Mouse (Mus musculus) thymus, postnatal 14 days (tissue): ENCODE data around the gene Ncbp3.

Experiments used
- DNase-seq: peaks from one replicate; pipeline ENCODE4 v3.0.0; 2021

The Ncbp3 gene

DNA sequence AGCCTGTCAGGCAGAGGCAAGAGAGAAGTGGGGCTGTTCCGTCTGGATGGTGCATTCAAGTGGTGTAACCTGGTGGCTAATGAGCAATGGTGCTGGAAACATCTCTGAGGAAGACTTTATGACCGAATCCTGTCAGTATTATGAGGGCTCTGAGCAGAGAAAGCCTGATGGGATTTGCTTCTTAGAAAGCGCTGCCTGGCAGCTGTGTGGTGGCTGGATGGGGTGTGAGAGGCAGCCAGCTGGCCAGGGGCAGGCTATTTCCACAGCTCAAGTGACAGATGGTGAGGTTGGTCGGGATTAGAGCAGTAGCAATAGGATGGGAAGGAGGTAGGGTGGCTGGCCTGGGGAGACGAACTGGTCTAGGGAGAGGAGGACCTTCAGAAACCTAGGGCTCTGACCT, 16.0 kb upstream of the Ncbp3 start:
- no peak for DNase-seq

GRCm38 (mm10) chr11:73036077-73036476, 11.5 kb upstream of the Ncbp3 start:
- DNase-seq, result no peak

GRCm38 (mm10) chr11:73036889-73037288, 10.7 kb upstream of the Ncbp3 start:
- peak; percentile 37 for DNase-seq

GRCm38 (mm10) chr11:73037691-73038090, 9.9 kb upstream of the Ncbp3 start:
- DNase-seq, result no peak

DNA sequence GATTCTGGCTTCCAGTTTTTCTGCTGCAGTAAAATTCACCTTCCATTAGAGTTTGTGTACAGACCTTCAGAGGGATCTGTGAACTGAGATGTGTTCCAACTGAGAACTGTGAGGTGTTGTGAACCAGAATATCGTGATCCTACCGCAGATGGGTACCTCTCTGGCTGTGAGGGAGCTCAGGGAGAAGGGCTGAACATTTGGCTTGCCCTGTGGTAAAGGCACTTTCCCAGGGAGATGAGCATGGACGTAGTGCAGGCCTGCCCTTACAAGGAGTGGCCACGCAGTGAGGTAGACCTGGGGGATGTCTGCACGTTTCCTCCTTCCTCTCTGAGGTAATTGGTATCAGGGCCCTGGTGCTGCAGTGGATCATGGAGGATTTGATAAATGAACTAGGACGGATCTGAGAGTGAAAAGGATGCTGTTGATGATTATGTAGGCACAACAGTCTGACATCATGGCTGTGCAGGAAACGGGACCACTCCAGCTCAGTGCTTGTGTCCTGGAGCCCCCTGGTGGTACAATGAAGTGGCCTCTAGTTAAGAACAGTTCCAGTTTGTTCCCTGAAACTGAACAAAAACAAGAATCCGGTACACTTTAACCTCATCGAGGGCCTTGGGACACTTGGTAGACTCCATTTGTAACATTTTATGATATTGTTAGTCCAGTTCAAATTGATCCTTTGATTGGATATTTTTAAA, 8.3 kb upstream of the Ncbp3 start:
- DNase-seq, result peak; percentile 86

DNA sequence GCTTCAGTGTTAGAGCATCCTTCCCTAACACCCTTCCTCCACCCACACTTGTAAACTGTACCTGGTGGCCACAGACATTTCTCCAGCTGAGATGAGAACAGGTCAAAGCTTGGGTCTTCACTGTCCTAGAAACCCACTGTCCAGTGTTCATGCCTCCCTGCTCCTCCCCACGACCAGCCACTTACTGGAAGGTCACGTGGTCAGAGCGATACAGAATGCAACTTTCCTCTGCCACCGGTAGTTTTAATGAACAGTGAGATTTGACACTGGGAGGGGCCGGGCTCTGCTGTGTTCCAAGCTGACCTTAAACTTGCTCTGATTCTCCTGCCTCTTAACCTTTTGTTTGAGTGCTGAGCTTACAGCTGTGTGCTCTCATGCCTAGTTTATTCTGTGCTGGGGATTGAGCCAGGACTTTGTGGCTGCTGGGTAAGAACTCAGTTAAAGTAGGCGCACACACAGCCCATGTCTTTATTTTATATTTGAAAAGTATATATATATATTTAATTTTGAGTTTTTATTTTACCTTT, 3.3 kb upstream of the Ncbp3 start:
- DNase-seq, result no peak

GRCm38 (mm10) chr11:73044789-73045188, 2.8 kb upstream of the Ncbp3 start:
- DNase-seq, result no peak

DNA sequence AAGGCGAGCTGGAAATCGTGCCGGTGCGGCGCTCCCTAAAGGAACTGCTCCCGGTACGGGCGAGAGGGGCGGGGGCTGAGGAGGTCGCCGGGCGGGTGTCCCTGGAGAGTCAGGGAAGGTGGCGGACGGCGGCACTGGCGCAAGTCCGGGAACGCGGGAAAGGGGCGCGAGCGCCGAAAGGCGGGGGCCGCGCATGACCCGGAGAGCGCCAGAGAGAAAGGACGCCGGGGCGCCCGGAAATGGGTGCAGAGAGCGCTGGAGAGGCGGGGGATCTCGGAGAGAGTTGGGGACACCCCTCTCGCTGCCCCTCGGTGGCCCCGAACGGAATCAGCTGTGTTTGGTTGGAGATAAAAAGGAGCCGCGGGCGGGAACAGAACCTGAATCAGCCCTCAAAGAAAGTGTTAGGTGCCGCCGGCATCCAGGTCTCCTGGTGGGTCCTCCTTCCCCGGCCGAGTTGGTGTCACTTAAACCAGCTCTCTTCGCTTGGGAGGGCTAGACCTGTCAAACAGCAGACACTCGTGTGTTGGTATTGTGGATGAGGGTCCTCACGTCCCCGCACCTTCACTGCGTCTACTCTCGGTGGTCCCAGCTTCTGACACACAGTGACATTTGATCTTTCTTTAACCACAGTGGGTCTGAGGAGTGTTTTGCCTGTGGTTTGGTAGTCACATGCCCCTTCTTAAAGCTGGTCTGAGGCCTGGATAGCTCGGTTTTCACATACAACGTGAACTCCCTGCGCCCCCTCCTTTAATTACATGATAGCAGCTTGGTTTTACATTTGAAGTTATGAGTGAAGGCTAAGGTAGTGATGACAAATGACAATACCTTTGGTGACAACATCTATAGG, 670 bp downstream of the Ncbp3 start:
- DNase-seq, result peak; percentile 83

GRCm38 (mm10) chr11:73049335-73049734, 1.8 kb downstream of the Ncbp3 start:
- peak; percentile 66 for DNase-seq

DNA sequence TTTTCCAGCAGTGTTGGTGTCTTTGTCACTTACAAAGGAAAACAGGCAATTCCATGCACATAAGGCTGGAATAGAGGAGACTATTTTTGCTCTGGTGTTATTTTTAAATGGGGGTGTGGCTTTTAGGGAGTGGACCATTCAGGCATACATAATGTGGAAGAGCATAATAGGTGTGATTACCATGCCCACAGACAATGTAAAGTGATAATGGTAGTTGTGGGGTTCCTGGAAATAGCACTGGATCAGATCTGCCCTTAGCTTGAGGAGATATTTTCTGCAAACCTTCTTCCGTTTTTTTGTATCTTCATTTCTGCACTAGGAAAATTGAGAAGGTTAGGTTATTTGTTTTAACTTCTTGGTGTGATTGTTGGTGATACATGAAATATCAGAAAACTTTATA, 5.2 kb downstream of the Ncbp3 start:
- DNase-seq, result no peak

DNA sequence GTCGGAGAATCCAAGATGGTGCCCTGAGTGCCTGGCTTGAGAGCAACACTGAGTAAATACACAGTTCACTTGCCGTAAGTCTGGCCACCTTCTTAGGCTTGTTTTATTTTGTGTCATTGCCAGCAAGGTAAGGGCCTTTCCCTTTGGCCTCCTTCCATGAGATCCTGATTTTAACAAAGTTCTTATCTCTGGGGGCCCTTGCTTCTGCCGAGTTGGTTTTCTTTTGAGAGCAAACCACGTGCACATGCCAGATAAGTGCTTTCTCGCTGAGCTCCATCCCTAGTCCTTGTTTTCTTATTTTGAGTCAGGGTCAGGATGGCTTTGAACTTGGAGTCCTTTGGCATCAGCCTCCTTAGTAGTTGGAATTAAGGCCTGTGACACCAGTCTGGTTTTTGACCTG, 10.1 kb downstream of the Ncbp3 start:
- no peak for DNase-seq

GRCm38 (mm10) chr11:73059630-73060029, 12.0 kb downstream of the Ncbp3 start:
- DNase-seq, result no peak

DNA sequence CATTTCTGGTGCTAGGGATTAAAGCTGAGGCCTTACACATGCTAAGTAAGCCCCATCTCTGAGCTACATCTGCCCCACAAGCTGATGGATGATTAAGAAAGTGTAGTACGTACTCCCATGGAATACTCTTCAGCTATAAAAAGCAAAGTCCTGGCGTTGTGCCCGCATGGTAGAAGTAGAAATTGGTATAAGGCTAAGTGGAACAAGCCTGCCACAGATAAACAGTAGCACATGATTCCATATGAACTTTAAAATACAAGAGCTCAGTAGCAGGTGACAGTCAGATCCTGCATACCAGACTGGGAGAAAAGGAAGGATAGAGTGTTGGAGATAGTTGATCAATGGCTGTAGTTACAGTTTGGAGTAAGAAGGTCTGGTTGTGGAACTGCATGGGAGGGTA, 13.8 kb downstream of the Ncbp3 start:
- no peak for DNase-seq

DNA sequence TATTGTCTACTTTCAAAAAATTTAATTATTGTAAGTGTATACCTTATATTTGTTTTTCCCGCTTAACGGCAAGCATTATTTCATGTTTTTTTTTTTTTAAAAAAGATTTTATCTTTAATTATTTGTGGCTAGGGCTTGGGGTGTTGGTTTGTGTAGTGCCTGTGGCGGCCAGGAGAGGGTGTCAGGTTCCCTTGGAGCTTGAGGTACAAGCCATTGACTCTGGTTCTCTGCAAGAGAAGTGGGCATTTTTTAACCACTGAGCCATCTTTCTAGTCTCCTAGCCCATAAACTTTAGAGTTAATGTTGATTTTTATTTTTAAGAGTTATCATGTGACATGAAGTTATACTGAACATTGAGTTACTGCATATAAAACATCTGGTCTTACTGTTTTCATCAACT, 24.3 kb downstream of the Ncbp3 start:
- peak; percentile 63 for DNase-seq

GRCm38 (mm10) chr11:73076295-73076694, 28.7 kb downstream of the Ncbp3 start:
- no peak for DNase-seq

DNA sequence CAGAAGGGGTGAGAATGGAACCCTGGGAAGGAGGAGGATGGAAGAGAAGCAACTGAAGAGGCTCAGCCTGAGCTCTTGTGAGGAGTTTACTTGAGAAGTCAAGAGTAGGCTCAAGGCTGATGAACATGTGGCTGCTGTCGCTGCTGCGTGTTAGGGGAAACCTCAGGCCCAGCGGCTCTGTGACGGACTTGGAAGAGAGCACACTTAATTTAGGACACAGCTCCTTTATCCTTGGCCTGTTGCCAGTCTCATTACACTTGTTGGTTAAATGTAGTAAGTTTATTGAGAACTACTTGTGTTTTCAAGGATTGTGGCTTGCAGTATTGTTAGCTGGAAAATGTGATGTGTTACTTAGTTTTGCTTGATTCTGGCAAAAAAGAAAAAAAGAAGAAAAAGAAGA, 29.1 kb downstream of the Ncbp3 start:
- no peak for DNase-seq

GRCm38 (mm10) chr11:73077211-73077720, 29.7 kb downstream of the Ncbp3 start:
- no peak for DNase-seq

- no peak for DNase-seq
Measured at GRCm38 (mm10) chr11:73078615-73079014, 31.0 kb downstream of the Ncbp3 start.

DNA sequence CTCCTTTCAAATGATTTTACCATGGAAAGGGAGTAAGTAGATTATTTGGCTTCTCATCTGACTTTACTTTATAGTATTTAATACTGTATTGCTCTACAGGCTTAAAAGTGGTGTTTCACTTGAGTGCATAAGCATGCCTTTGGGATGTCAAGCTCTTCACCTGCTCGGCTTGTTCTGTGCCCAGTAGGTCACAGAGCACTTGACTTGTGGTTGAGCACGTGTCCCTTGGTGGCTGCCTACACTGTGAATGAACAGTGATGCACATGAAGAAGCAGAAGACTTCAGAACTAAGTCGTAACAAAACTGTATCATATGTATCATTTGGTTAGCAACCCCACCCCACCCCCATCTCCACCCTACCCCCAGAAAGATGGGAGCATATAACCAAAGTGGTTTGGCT, 32.7 kb downstream of the Ncbp3 start:
- DNase-seq, result no peak

GRCm38 (mm10) chr11:73084303-73084702, 36.7 kb downstream of the Ncbp3 start:
- DNase-seq, result peak; percentile 42

DNA sequence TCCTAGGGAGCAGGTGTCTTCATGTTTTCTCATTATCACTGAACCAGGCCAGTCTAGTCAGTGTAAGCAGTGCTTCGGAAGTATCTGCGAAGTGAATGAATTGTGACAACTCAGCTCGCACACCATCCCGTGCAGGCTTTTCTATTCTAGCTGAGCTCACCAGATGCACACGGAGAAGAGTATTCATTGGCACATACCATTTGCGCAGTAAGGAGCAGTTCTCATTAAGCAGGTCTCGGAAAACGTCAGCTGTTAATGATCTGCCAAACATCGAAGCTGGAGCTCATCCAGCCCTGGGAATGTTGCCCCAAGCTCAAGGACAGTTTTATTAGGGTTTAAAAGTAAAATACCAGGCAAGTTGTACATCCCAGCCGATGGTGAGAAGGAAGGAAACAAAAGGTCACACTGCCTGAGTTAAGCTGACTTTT, 37.2 kb downstream of the Ncbp3 start:
- no peak for DNase-seq

DNA sequence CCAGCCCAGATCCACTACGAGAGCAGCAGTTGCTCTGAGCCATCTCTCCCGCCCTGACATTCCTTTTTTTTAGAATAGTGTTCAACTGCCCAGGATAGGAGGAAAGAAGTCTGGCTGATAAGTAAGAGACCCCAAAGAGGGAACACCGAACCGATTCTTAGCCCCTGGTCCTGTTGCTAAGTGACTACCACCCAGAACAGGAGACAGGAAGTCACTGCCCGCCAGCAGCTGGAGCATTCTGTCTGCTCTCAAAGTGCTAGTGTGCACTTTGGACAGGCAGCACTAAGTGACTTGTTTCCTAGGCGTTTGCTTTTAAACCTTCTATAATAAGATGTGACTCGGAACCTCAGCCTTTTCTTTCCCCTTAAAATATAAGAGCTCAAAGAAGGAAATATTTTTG, 37.8 kb downstream of the Ncbp3 start:
- peak; percentile 47 for DNase-seq

- DNase-seq, result no peak
Measured at GRCm38 (mm10) chr11:73087700-73088480, 40.3 kb downstream of the Ncbp3 start.
